Mouse (Mus musculus): ENCODE results near the gene Zbed5. TPM values are rescaled to one million over a fixed set of nuclear protein-coding genes. Genes with fewer than 3 reads are reported as not detected.

The Zbed5 gene
- 1 to 10 TPM in 5 of 26 experiments, under 1 TPM in 12, not detected in 9; 0.33 to 2.4 (median 0.77) TPM for total RNA-seq (2018; cell fraction: chromatin; rRNA removed)
- total RNA-seq (2018; cell fraction: cytosol; rRNA removed) = under 1 TPM; 0.07 to 0.62 (median 0.22) TPM
- total RNA-seq (2018; cell fraction: nucleus; rRNA removed) = 1 to 10 TPM in 4 of 26 experiments, under 1 TPM in 15, not detected in 7; 0.22 to 1.9 (median 0.65) TPM
- polyA plus RNA-seq (2018) = 0.23 to 0.46 TPM (median 0.32 TPM) in 3 replicates

- H3K36me3 ChIP-seq (ENCODE audit: inconsistent target) = no peaks in the 10 kb centered on the region
- H3K79me2 ChIP-seq (ENCODE audit: inconsistent target) = no peaks in the 10 kb centered on the region
- no peak within 1 kb of the TSS for H3K27ac ChIP-seq
- H3K4me3 ChIP-seq (ENCODE audit: inconsistent target) = peak within 1 kb of the TSS; percentile 58
- 2% methylated on average over 44 of the region's 44 CpGs for WGBS (ENCODE audit: missing documents)
Measured at GRCm38 (mm10) chr5:129895198-129896088, at the start of gene Zbed5. Zbed5 (plus strand) TSS chr5:129895723.

- Histone ChIP-seq H3K27ac (peak within 1 kb of the TSS; percentile 50), H3K79me2 (ENCODE audit: inconsistent target) (peaks cover 21% of the 10 kb centered on the region; the same call in 1 of the 2 replicates), H3K36me3 (ENCODE audit: inconsistent target) (peaks cover 20% of the 10 kb centered on the region), H3K4me3 (ENCODE audit: inconsistent target) (peak within 1 kb of the TSS; percentile 95)
- 4% methylated on average over 22 of the region's 22 CpGs for WGBS (ENCODE audit: missing documents)
Measured at GRCm38 (mm10) chr5:129846752-129847557, 48.6 kb upstream of the Zbed5 start, which contains the start of gene Sumf2. Sumf2 (plus strand) TSS chr5:129846986.

GRCm38 (mm10) chr5:129847558-129847820 lies 48.0 kb upstream of the Zbed5 start:
- peaks cover 21% of the 10 kb centered on the region; the same call in 1 of the 2 replicates for H3K79me2 ChIP-seq (ENCODE audit: inconsistent target)
- H3K4me3 ChIP-seq (ENCODE audit: inconsistent target) = peak overlapping the region; percentile 95
- peaks cover 20% of the 10 kb centered on the region for H3K36me3 ChIP-seq (ENCODE audit: inconsistent target)
- peak overlapping the region; percentile 50; the same call in 1 of the 2 replicates for H3K27ac ChIP-seq
- WGBS (ENCODE audit: missing documents) = 41% methylated on average over 7 of the region's 8 CpGs

- Histone ChIP-seq H3K4me3 (ENCODE audit: inconsistent target) (no peak overlapping the region), H3K79me2 (ENCODE audit: inconsistent target) (no peaks in the 10 kb centered on the region), H3K27ac (no peak overlapping the region), H3K36me3 (ENCODE audit: inconsistent target) (peaks cover 4% of the 10 kb centered on the region; the same call in 1 of the 2 replicates)
- 88% methylated on average over 5 of the region's 5 CpGs for WGBS (ENCODE audit: missing documents)
Measured at GRCm38 (mm10) chr5:129855163-129855562, 40.4 kb upstream of the Zbed5 start.

- Histone ChIP-seq H3K27ac (no peak overlapping the region), H3K79me2 (ENCODE audit: inconsistent target) (no peaks in the 10 kb centered on the region), H3K4me3 (ENCODE audit: inconsistent target) (no peak overlapping the region), H3K36me3 (ENCODE audit: inconsistent target) (peaks cover 3% of the 10 kb centered on the region; the same call in 1 of the 2 replicates)
- 100% methylated on average over 5 of the region's 5 CpGs for WGBS (ENCODE audit: missing documents)
Measured at GRCm38 (mm10) chr5:129856414-129856813, 39.1 kb upstream of the Zbed5 start.

GRCm38 (mm10) chr5:129862325-129862724 lies 33.2 kb upstream of the Zbed5 start:
- no peak overlapping the region for H3K27ac ChIP-seq
- H3K79me2 ChIP-seq (ENCODE audit: inconsistent target) = no peaks in the 10 kb centered on the region
- 97% methylated on average over 6 of the region's 6 CpGs for WGBS (ENCODE audit: missing documents)
- H3K4me3 ChIP-seq (ENCODE audit: inconsistent target) = no peak overlapping the region
- H3K36me3 ChIP-seq (ENCODE audit: inconsistent target) = no peaks in the 10 kb centered on the region; the same call in 1 of the 2 replicates

- 35% methylated on average over 18 of the region's 18 CpGs for WGBS (ENCODE audit: missing documents)
- Histone ChIP-seq H3K79me2 (ENCODE audit: inconsistent target) (no peaks in the 10 kb centered on the region), H3K27ac (no peak overlapping the region), H3K36me3 (ENCODE audit: inconsistent target) (no peaks in the 10 kb centered on the region; the same call in 1 of the 2 replicates), H3K4me3 (ENCODE audit: inconsistent target) (no peak overlapping the region)
Measured at GRCm38 (mm10) chr5:129864467-129864866, 31.1 kb upstream of the Zbed5 start.

- no peaks in the 10 kb centered on the region for H3K79me2 ChIP-seq (ENCODE audit: inconsistent target)
- no peaks in the 10 kb centered on the region for H3K36me3 ChIP-seq (ENCODE audit: inconsistent target)
- 89% methylated on average over 7 of the region's 12 CpGs for WGBS (ENCODE audit: missing documents)
- H3K4me3 ChIP-seq (ENCODE audit: inconsistent target) = no peak overlapping the region
- H3K27ac ChIP-seq = no peak overlapping the region
Measured at GRCm38 (mm10) chr5:129865841-129866240, 29.7 kb upstream of the Zbed5 start.

- H3K27ac ChIP-seq = no peak overlapping the region
- WGBS (ENCODE audit: missing documents) = 87% methylated on average over 18 of the region's 19 CpGs
- no peaks in the 10 kb centered on the region for H3K79me2 ChIP-seq (ENCODE audit: inconsistent target)
- no peaks in the 10 kb centered on the region for H3K36me3 ChIP-seq (ENCODE audit: inconsistent target)
- no peak overlapping the region for H3K4me3 ChIP-seq (ENCODE audit: inconsistent target)
Measured at GRCm38 (mm10) chr5:129869238-129869995, 26.1 kb upstream of the Zbed5 start.

- H3K4me3 ChIP-seq (ENCODE audit: inconsistent target) = no peak overlapping the region
- 71% methylated on average over 2 of the region's 2 CpGs for WGBS (ENCODE audit: missing documents)
- no peaks in the 10 kb centered on the region for H3K36me3 ChIP-seq (ENCODE audit: inconsistent target)
- H3K27ac ChIP-seq = no peak overlapping the region
- no peaks in the 10 kb centered on the region for H3K79me2 ChIP-seq (ENCODE audit: inconsistent target)
Measured at GRCm38 (mm10) chr5:129871238-129871637, 24.3 kb upstream of the Zbed5 start.

- Histone ChIP-seq H3K79me2 (ENCODE audit: inconsistent target) (no peaks in the 10 kb centered on the region), H3K36me3 (ENCODE audit: inconsistent target) (no peaks in the 10 kb centered on the region), H3K27ac (no peak overlapping the region), H3K4me3 (ENCODE audit: inconsistent target) (no peak overlapping the region)
- 83% methylated on average over 12 of the region's 12 CpGs for WGBS (ENCODE audit: missing documents)
Measured at GRCm38 (mm10) chr5:129873942-129874341, 21.6 kb upstream of the Zbed5 start.

GRCm38 (mm10) chr5:129875098-129875497 lies 20.4 kb upstream of the Zbed5 start:
- WGBS (ENCODE audit: missing documents) = 76% methylated on average over 11 of the region's 11 CpGs

GRCm38 (mm10) chr5:129877731-129878455 lies 17.6 kb upstream of the Zbed5 start:
- WGBS (ENCODE audit: missing documents) = 89% methylated on average over 9 of the region's 9 CpGs
- Histone ChIP-seq H3K4me3 (ENCODE audit: inconsistent target) (no peak overlapping the region), H3K27ac (no peak overlapping the region), H3K79me2 (ENCODE audit: inconsistent target) (peaks cover 3% of the 10 kb centered on the region; the same call in 1 of the 2 replicates), H3K36me3 (ENCODE audit: inconsistent target) (peaks cover 21% of the 10 kb centered on the region)

More at GRCm38 (mm10) chr5:129875098-129875497, 20.4 kb upstream of the Zbed5 start:
- no peaks in the 10 kb centered on the region for H3K79me2 ChIP-seq (ENCODE audit: inconsistent target)
- no peaks in the 10 kb centered on the region for H3K36me3 ChIP-seq (ENCODE audit: inconsistent target)
- H3K4me3 ChIP-seq (ENCODE audit: inconsistent target) = no peak overlapping the region
- no peak overlapping the region for H3K27ac ChIP-seq

Data from macrophage (primary cell).